Mouse (Mus musculus): ENCODE measurements around the gene Zkscan16. TPM values are rescaled to one million over a fixed set of nuclear protein-coding genes. Genes with fewer than 3 reads are reported as not detected.

Zkscan16 gene
- polyA plus RNA-seq, 1 experiment from 2014 or later = 0.11 TPM

DNA sequence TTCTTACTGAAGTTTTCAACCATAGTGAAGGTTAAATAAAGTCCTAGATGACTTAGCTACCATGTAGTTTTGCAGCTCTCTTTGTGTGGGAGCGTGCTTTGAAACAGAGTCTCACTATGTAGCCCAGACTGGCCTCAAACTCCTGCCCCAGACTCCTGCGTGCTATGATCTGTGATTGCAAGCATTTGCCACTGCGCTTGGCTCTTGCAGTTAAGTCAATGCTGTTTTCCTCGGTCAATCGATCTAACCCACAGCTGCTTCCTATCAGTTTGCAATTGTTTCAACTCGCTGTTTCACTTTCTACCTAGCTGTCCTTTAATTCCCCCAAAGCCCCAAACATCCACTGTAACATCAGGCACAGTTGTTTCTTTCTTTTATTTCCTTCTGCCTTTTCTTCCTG is 10.9 kb upstream of the Zkscan16 start:
- no peak overlapping the region for H3K4me2 ChIP-seq (replicated peaks; ENCODE audit: low read depth)
- TF ChIP-seq CTCF (IDR thresholded peaks at IDR 0.05; ENCODE audit: low read depth) = no peak
- TF ChIP-seq EP300 (optimal IDR thresholded peaks at IDR 0.05) = no peak
- H3K9me3 ChIP-seq (ENCODE audit: control insufficient read depth, low read length) = no peaks in the 10 kb centered on the region
- H3K4me3 ChIP-seq (ENCODE audit: low read depth, low read length) = no peak overlapping the region
- DNase-seq (ENCODE audit: low spot score) (no peak), ATAC-seq (ENCODE audit: low FRiP score, low TSS enrichment) (no peak)
- H3K27ac ChIP-seq (replicated peaks) = no peak overlapping the region
- no peaks in the 10 kb centered on the region for H3K36me3 ChIP-seq (ENCODE audit: control insufficient read depth, insufficient read depth, low read length)
- H3K27me3 ChIP-seq (ENCODE audit: control insufficient read depth, insufficient read depth, low read length) = no peaks in the 10 kb centered on the region
- H3K4me1 ChIP-seq (replicated peaks; ENCODE audit: control insufficient read depth, insufficient read depth) = 0 out of 2 replicates have a peak, but pooled peaks cover 3% of the 10 kb centered on the region
- 71% methylated on average over 6 of the region's 6 CpGs for WGBS
- H3K9ac ChIP-seq (ENCODE audit: low read length) = no peak overlapping the region

DNA sequence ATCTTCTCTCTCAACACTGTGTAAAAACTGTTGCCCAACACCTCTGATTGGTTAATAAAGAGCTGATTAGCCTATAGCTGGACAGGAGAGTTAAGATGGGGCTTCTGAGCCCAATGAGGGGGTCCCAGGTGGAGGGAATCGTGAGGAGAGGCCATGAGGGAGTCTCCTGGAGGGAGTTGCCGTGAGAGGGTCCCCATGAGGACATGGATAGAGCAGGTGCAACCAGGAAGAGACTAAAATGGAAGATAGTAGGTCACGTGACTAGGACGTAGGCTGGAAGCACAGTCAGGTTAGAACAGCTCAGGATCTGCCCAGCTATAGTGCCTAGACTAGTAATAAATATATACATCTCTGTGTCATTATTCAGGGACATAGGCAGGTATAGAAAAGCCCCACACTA is 9.1 kb upstream of the Zkscan16 start:
- Histone ChIP-seq H3K27me3 (ENCODE audit: control insufficient read depth, insufficient read depth, low read length) (no peaks in the 10 kb centered on the region), H3K36me3 (ENCODE audit: control insufficient read depth, insufficient read depth, low read length) (no peaks in the 10 kb centered on the region), H3K9ac (ENCODE audit: low read length) (no peak overlapping the region), H3K4me3 (ENCODE audit: low read depth, low read length) (no peak overlapping the region), H3K27ac (replicated peaks) (no peak overlapping the region), H3K4me1 (replicated peaks; ENCODE audit: control insufficient read depth, insufficient read depth) (0 out of 2 replicates have a peak, but pooled peaks cover 3% of the 10 kb centered on the region), H3K4me2 (replicated peaks; ENCODE audit: low read depth) (no peak overlapping the region), H3K9me3 (ENCODE audit: control insufficient read depth, low read length) (no peaks in the 10 kb centered on the region)
- no peak for DNase-seq (ENCODE audit: low spot score)
- 80% methylated on average over 4 of the region's 4 CpGs for WGBS
- no peak for TF ChIP-seq EP300 (optimal IDR thresholded peaks at IDR 0.05)
- TF ChIP-seq CTCF (IDR thresholded peaks at IDR 0.05; ENCODE audit: low read depth) = no peak
- no peak for ATAC-seq (ENCODE audit: low FRiP score, low TSS enrichment)

DNA sequence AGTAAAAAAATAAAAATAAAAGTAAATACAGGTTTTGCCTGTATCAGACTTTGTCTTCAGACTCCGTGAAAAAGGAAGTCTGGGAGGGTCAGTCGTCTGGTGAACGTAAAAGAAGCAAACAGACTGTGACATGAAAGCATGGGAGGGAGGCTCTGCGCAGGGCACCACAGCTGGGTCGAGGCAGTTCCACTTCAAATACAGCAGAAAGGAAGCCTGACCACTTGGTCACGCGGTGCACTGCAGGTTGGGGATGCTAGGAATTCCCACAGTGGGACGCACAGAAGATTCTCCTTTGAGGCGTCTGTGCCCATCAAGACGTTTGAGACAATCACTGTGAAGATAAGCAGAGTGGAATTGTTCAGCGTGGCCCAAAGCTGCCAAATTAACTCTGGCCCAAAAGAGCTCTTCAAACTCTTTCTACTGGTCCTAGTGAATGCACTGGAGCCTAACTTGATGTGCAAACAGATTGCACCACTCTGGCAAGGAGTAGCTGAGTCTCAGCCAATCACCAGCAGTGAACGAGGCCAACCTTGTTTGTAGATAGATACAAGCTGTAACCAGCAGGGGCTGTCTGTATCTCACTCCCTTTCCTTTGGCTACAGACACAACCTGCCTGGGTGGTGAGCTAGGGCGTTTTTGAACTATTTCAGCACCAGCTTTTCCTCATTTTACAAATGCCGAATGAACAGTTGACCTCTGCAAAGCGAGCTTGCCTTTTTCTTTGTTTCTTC is 8.5 kb upstream of the Zkscan16 start:
- 28% methylated on average over 15 of the region's 15 CpGs for WGBS
- H3K36me3 ChIP-seq (ENCODE audit: control insufficient read depth, insufficient read depth, low read length) = no peaks in the 10 kb centered on the region
- H3K27ac ChIP-seq (replicated peaks) = no peak overlapping the region
- H3K27me3 ChIP-seq (ENCODE audit: control insufficient read depth, insufficient read depth, low read length) = no peaks in the 10 kb centered on the region
- H3K9me3 ChIP-seq (ENCODE audit: control insufficient read depth, low read length) = no peaks in the 10 kb centered on the region
- peak; percentile 61 for DNase-seq (ENCODE audit: low spot score)
- 0 out of 2 replicates have a peak, but pooled peaks cover 3% of the 10 kb centered on the region for H3K4me1 ChIP-seq (replicated peaks; ENCODE audit: control insufficient read depth, insufficient read depth)
- TF ChIP-seq EP300 (optimal IDR thresholded peaks at IDR 0.05) (no peak), CTCF (IDR thresholded peaks at IDR 0.05; ENCODE audit: low read depth) (peak; percentile 66)
- H3K9ac ChIP-seq (ENCODE audit: low read length) = no peak overlapping the region
- 0 out of 2 replicates have a peak overlapping the region, but pooled peaks have one; percentile 14 for H3K4me2 ChIP-seq (replicated peaks; ENCODE audit: low read depth)
- no peak overlapping the region for H3K4me3 ChIP-seq (ENCODE audit: low read depth, low read length)
- ATAC-seq (ENCODE audit: low FRiP score, low TSS enrichment) = peak; percentile 92

DNA sequence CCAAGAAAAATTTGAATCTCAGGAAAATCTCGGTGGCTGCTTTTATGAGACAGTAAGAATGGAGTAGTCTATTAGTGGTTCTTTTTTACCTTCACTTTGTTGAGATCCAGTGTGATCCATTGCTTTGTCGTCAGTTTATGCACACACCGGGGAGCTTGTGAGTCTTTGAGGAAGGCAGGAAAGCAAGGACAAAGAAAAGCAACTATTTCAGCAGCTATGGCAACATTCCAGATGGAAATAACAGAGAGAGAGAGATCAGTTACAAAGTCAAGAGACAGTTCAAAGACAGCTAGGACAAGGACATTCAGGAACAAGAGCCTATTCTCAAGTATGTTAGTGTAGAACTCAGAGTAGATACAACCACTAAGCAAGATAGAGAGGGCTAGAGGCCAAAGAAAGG is 7.6 kb upstream of the Zkscan16 start:
- H3K4me3 ChIP-seq (ENCODE audit: low read depth, low read length) = no peak overlapping the region
- 49% methylated on average over 3 of the region's 3 CpGs for WGBS
- no peak overlapping the region for H3K9ac ChIP-seq (ENCODE audit: low read length)
- TF ChIP-seq EP300 (optimal IDR thresholded peaks at IDR 0.05) (no peak), CTCF (IDR thresholded peaks at IDR 0.05; ENCODE audit: low read depth) (no peak)
- no peaks in the 10 kb centered on the region for H3K27me3 ChIP-seq (ENCODE audit: control insufficient read depth, insufficient read depth, low read length)
- H3K4me2 ChIP-seq (replicated peaks; ENCODE audit: low read depth) = no peak overlapping the region
- ATAC-seq (ENCODE audit: low FRiP score, low TSS enrichment) = no peak
- 0 out of 2 replicates have a peak, but pooled peaks cover 3% of the 10 kb centered on the region for H3K4me1 ChIP-seq (replicated peaks; ENCODE audit: control insufficient read depth, insufficient read depth)
- H3K9me3 ChIP-seq (ENCODE audit: control insufficient read depth, low read length) = no peaks in the 10 kb centered on the region
- H3K36me3 ChIP-seq (ENCODE audit: control insufficient read depth, insufficient read depth, low read length) = no peaks in the 10 kb centered on the region
- H3K27ac ChIP-seq (replicated peaks) = no peak overlapping the region
- DNase-seq (ENCODE audit: low spot score) = no peak

DNA sequence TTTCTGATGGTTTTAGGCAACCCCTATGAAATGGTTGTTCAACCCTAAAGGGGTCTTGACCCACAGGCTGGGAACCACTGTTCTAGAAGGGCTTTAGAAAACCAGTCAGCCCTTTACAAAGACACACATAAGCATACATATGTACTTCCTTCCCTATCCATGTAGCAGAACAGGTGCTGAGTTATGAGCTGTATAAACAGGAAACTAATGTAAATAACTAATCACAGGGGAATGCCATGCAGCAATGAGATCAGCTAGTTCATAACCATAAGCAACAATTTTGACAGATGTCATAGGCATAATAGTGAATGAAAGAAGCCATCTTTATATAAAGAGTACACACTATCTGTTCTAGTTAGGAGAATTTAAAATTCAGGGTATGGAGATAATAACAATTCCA is 1.8 kb upstream of the Zkscan16 start:
- H3K4me3 ChIP-seq (ENCODE audit: low read depth, low read length) = no peak overlapping the region
- no peaks in the 10 kb centered on the region for H3K9me3 ChIP-seq (ENCODE audit: control insufficient read depth, low read length)
- no peak overlapping the region for H3K9ac ChIP-seq (ENCODE audit: low read length)
- no peaks in the 10 kb centered on the region for H3K27me3 ChIP-seq (ENCODE audit: control insufficient read depth, insufficient read depth, low read length)
- ATAC-seq (ENCODE audit: low FRiP score, low TSS enrichment) (no peak), DNase-seq (ENCODE audit: low spot score) (no peak)
- no peak overlapping the region for H3K27ac ChIP-seq (replicated peaks)
- no peak overlapping the region for H3K4me2 ChIP-seq (replicated peaks; ENCODE audit: low read depth)
- peaks cover 2% of the 10 kb centered on the region; the same call in 1 of the 2 replicates for H3K4me1 ChIP-seq (replicated peaks; ENCODE audit: control insufficient read depth, insufficient read depth)
- no peak for TF ChIP-seq CTCF (IDR thresholded peaks at IDR 0.05; ENCODE audit: low read depth)
- H3K36me3 ChIP-seq (ENCODE audit: control insufficient read depth, insufficient read depth, low read length) = no peaks in the 10 kb centered on the region

DNA sequence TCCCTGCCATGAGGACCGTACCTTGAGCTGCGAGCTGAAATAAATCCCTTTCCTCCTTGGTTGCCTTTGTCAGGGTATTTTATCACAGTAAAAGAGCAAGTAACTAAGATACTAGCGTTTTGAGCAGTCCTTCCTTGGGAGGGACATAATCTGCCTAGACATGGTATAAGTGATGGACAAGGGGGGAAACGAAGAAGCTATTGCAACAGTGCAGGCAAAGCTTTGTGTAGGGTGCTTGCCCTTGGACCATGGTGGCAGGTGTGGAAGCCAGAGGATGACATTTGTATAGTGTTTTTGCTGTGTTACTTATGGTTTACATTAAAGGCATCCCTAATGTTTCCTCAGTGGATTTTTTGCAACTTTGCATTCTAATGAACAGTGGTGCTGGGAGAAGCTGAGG is 486 bp upstream of the Zkscan16 start:
- peaks cover 2% of the 10 kb centered on the region; the same call in 1 of the 2 replicates for H3K4me1 ChIP-seq (replicated peaks; ENCODE audit: control insufficient read depth, insufficient read depth)
- no peak for TF ChIP-seq EP300 (optimal IDR thresholded peaks at IDR 0.05)
- no peak for TF ChIP-seq CTCF (IDR thresholded peaks at IDR 0.05; ENCODE audit: low read depth)
- DNase-seq (ENCODE audit: low spot score) (no peak), ATAC-seq (ENCODE audit: low FRiP score, low TSS enrichment) (no peak)
- H3K4me3 ChIP-seq (ENCODE audit: low read depth, low read length) = peak overlapping the region; percentile 69
- H3K9me3 ChIP-seq (ENCODE audit: control insufficient read depth, low read length) = no peaks in the 10 kb centered on the region
- no peak overlapping the region for H3K27ac ChIP-seq (replicated peaks)
- H3K9ac ChIP-seq (ENCODE audit: low read length) = peak overlapping the region; percentile 65
- H3K36me3 ChIP-seq (ENCODE audit: control insufficient read depth, insufficient read depth, low read length) = no peaks in the 10 kb centered on the region
- H3K27me3 ChIP-seq (ENCODE audit: control insufficient read depth, insufficient read depth, low read length) = no peaks in the 10 kb centered on the region
- peak overlapping the region; percentile 95 for H3K4me2 ChIP-seq (replicated peaks; ENCODE audit: low read depth)
- 81% methylated on average over 4 of the region's 4 CpGs for WGBS
